ENCODE assay signal across 23 mouse cellular contexts in the genomic region with DNA sequence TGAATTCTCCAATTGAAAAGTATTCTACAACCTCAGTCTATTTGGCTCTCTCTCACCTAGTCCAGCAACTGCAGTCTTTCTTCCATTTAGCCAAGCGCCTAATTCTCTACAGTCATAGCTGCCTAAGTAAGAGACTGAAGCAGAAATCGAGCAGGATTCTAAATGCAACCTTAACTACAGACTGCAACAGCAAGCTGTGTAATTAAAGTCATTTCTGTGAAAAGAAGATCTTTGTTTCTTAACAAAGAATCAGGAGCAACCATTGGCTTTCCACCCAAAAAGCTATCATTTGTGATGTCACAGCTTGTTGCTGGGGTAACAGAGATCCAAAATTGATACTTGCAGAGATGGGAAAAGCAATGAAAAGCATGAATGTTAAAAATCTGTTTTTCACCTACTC.
DNase-seq lines count a peak whose midpoint lies in the region; ATAC-seq lines count a peak whose summit lies in the region.
"Had no signal": no experiment of that assay in that cellular context is flagged by ENCODE, and none has a peak within 500 bp of the region (broad histone marks: within the 10 kb centered on the region; RNA-seq: fewer than 3 reads in every experiment).

No protein-coding gene starts in this region.

- peaks cover 7% of the 10 kb centered on the region for H3K4me1 ChIP-seq in forebrain, embryonic 13.5 days
- no peaks in the 10 kb centered on the region for H3K4me1 ChIP-seq in forebrain, embryonic 10.5 days
- H3K4me1 ChIP-seq in hindbrain, embryonic 13.5 days (replicated peaks), result peaks cover 10% of the 10 kb centered on the region
- H3K4me1 ChIP-seq in hindbrain, embryonic 14.5 days (replicated peaks; ENCODE audit: control insufficient read depth, insufficient read depth, low read length), result peaks cover 4% of the 10 kb centered on the region; the same call in 1 of the 2 replicates
- no peaks in the 10 kb centered on the region; the same call in 1 of the 2 replicates for H3K4me1 ChIP-seq in midbrain, embryonic 15.5 days
- H3K4me1 ChIP-seq in midbrain, embryonic 14.5 days (ENCODE audit: control insufficient read depth, insufficient read depth, low read length), result no peaks in the 10 kb centered on the region
- H3K4me1 ChIP-seq in forebrain, embryonic 16.5 days (replicated peaks; ENCODE audit: control insufficient read depth, insufficient read depth, low read length), result no peaks in the 10 kb centered on the region; the same call in 1 of the 2 replicates
- H3K4me1 ChIP-seq: embryonic facial prominence, embryonic 12.5 days had no signal

- peak overlapping the region; percentile 15; the same call in 1 of the 2 replicates for H3K27ac ChIP-seq in forebrain, embryonic 13.5 days
- H3K27ac ChIP-seq in forebrain, embryonic 10.5 days, result no peak overlapping the region
- 0 out of 2 replicates have a peak overlapping the region, but pooled peaks have one; percentile 3 for H3K27ac ChIP-seq in hindbrain, embryonic 13.5 days
- H3K27ac ChIP-seq in hindbrain, embryonic 14.5 days, result no peak overlapping the region
- H3K27ac ChIP-seq in midbrain, embryonic 15.5 days, result 0 out of 2 replicates have a peak overlapping the region, but pooled peaks have one; percentile 9
- H3K27ac ChIP-seq in midbrain, embryonic 14.5 days (replicated peaks; ENCODE audit: low read depth, low read length), result no peak overlapping the region
- peak overlapping the region; percentile 74 for H3K27ac ChIP-seq in forebrain, embryonic 16.5 days (ENCODE audit: low read length)
- H3K27ac ChIP-seq: heart, adult 2 months; heart, embryonic 15.5 days had no signal

- H3K9ac ChIP-seq in forebrain, embryonic 13.5 days, result no peak overlapping the region
- no peak overlapping the region for H3K9ac ChIP-seq in hindbrain, embryonic 13.5 days
- H3K9ac ChIP-seq in hindbrain, embryonic 14.5 days, result no peak overlapping the region
- H3K9ac ChIP-seq in midbrain, embryonic 15.5 days, result no peak overlapping the region
- H3K9ac ChIP-seq in midbrain, embryonic 14.5 days (replicated peaks; ENCODE audit: low read length), result no peak overlapping the region
- H3K9ac ChIP-seq in forebrain, embryonic 16.5 days (replicated peaks; ENCODE audit: low read depth, low read length), result no peak overlapping the region
- H3K9ac ChIP-seq: embryonic facial prominence, embryonic 12.5 days; heart, embryonic 15.5 days had no signal

- DNase-seq in forebrain, embryonic 10.5 days (ENCODE audit: extremely low spot score, low spot score), result no peak
- DNase-seq in hindbrain, embryonic 14.5 days (ENCODE audit: low spot score), result no peak
- DNase-seq in midbrain, embryonic 14.5 days, result no peak
- DNase-seq in ovary, adult 18-20 months (ENCODE audit: low spot score), result no peak
- DNase-seq: adrenal gland, adult 8-10 months; adrenal gland, postnatal 36 days; B cell, adult 2 months; cerebellum, adult 11-12 months; cerebellum, adult 9-10 months; cerebellum, postnatal 25 days; gastrocnemius, postnatal 14 days; heart, adult 2 months; heart, postnatal 14 days had no signal

- no peak overlapping the region for H3K4me3 ChIP-seq in forebrain, embryonic 13.5 days
- H3K4me3 ChIP-seq in forebrain, embryonic 10.5 days, result no peak overlapping the region
- H3K4me3 ChIP-seq in hindbrain, embryonic 13.5 days, result no peak overlapping the region
- no peak overlapping the region for H3K4me3 ChIP-seq in hindbrain, embryonic 14.5 days (replicated peaks; ENCODE audit: low read length)
- H3K4me3 ChIP-seq in midbrain, embryonic 15.5 days, result no peak overlapping the region
- H3K4me3 ChIP-seq in midbrain, embryonic 14.5 days (replicated peaks; ENCODE audit: low read depth, low read length), result no peak overlapping the region
- peak overlapping the region; percentile 10 for H3K4me3 ChIP-seq in forebrain, embryonic 16.5 days (replicated peaks; ENCODE audit: low read length)
- H3K4me3 ChIP-seq: embryonic facial prominence, embryonic 12.5 days; heart, adult 2 months; heart, embryonic 15.5 days had no signal

- H3K27me3 ChIP-seq in forebrain, embryonic 13.5 days, result peaks cover 32% of the 10 kb centered on the region
- peaks cover 97% of the 10 kb centered on the region for H3K27me3 ChIP-seq in forebrain, embryonic 10.5 days (ENCODE audit: poor library complexity, severe bottlenecking)
- H3K27me3 ChIP-seq in hindbrain, embryonic 13.5 days, result no peaks in the 10 kb centered on the region
- no peaks in the 10 kb centered on the region for H3K27me3 ChIP-seq in hindbrain, embryonic 14.5 days (ENCODE audit: control insufficient read depth, insufficient read depth, low read length)
- no peaks in the 10 kb centered on the region for H3K27me3 ChIP-seq in midbrain, embryonic 15.5 days (replicated peaks)
- H3K27me3 ChIP-seq in midbrain, embryonic 14.5 days (ENCODE audit: control insufficient read depth, insufficient read depth, low read length), result no peaks in the 10 kb centered on the region
- H3K27me3 ChIP-seq in forebrain, embryonic 16.5 days (replicated peaks; ENCODE audit: control insufficient read depth, insufficient read depth, low read length), result no peaks in the 10 kb centered on the region
- H3K27me3 ChIP-seq: embryonic facial prominence, embryonic 12.5 days; heart, embryonic 15.5 days had no signal

- no peak overlapping the region for H3K4me2 ChIP-seq in forebrain, embryonic 13.5 days
- no peak overlapping the region for H3K4me2 ChIP-seq in hindbrain, embryonic 13.5 days
- H3K4me2 ChIP-seq in hindbrain, embryonic 14.5 days (replicated peaks), result no peak overlapping the region
- H3K4me2 ChIP-seq in midbrain, embryonic 15.5 days, result no peak overlapping the region
- no peak overlapping the region for H3K4me2 ChIP-seq in midbrain, embryonic 14.5 days (ENCODE audit: low read length)
- H3K4me2 ChIP-seq in forebrain, embryonic 16.5 days (ENCODE audit: low read length), result peak overlapping the region; percentile 2; the same call in 1 of the 2 replicates
- H3K4me2 ChIP-seq: embryonic facial prominence, embryonic 12.5 days; heart, embryonic 11.5 days; heart, embryonic 15.5 days had no signal

- ATAC-seq in forebrain, embryonic 13.5 days, result no peak
- ATAC-seq in hindbrain, embryonic 13.5 days (ENCODE audit: low FRiP score), result no peak
- ATAC-seq in hindbrain, embryonic 14.5 days (ENCODE audit: low FRiP score), result no peak
- ATAC-seq in midbrain, embryonic 15.5 days (replicated peaks), result no peak
- ATAC-seq in midbrain, embryonic 14.5 days (ENCODE audit: low FRiP score, low TSS enrichment), result no peak
- peak; percentile 69; the same call in 1 of the 2 replicates for ATAC-seq in forebrain, embryonic 16.5 days
- ATAC-seq: CD4-positive, CD25-positive, alpha-beta regulatory T cell, adult 4 months; intestine, embryonic 16.5 days had no signal

- peaks cover 15% of the 10 kb centered on the region for H3K36me3 ChIP-seq in forebrain, embryonic 13.5 days (ENCODE audit: poor library complexity, severe bottlenecking)
- peaks cover 9% of the 10 kb centered on the region; the same call in 1 of the 2 replicates for H3K36me3 ChIP-seq in forebrain, embryonic 10.5 days (replicated peaks)
- peaks cover 23% of the 10 kb centered on the region for H3K36me3 ChIP-seq in hindbrain, embryonic 13.5 days
- H3K36me3 ChIP-seq in hindbrain, embryonic 14.5 days (replicated peaks; ENCODE audit: control insufficient read depth, insufficient read depth), result peaks cover 23% of the 10 kb centered on the region
- H3K36me3 ChIP-seq in midbrain, embryonic 15.5 days (replicated peaks), result peaks cover 7% of the 10 kb centered on the region; the same call in 1 of the 2 replicates
- peaks cover 2% of the 10 kb centered on the region; the same call in 1 of the 2 replicates for H3K36me3 ChIP-seq in midbrain, embryonic 14.5 days (ENCODE audit: control insufficient read depth, insufficient read depth, low read length)
- no peaks in the 10 kb centered on the region for H3K36me3 ChIP-seq in forebrain, embryonic 16.5 days (ENCODE audit: control insufficient read depth, insufficient read depth)

- H3K9me3 ChIP-seq in forebrain, embryonic 13.5 days (replicated peaks), result no peaks in the 10 kb centered on the region
- no peaks in the 10 kb centered on the region for H3K9me3 ChIP-seq in forebrain, embryonic 10.5 days
- H3K9me3 ChIP-seq in hindbrain, embryonic 13.5 days, result no peaks in the 10 kb centered on the region
- no peaks in the 10 kb centered on the region for H3K9me3 ChIP-seq in hindbrain, embryonic 14.5 days (ENCODE audit: control insufficient read depth, low read length)
- no peaks in the 10 kb centered on the region for H3K9me3 ChIP-seq in midbrain, embryonic 15.5 days
- H3K9me3 ChIP-seq in midbrain, embryonic 14.5 days (ENCODE audit: control insufficient read depth, low read length), result no peaks in the 10 kb centered on the region
- H3K9me3 ChIP-seq in forebrain, embryonic 16.5 days (ENCODE audit: control insufficient read depth, low read length), result no peaks in the 10 kb centered on the region
- H3K9me3 ChIP-seq: embryonic facial prominence, embryonic 12.5 days; G1E; heart, embryonic 15.5 days had no signal

- WGBS in forebrain, embryonic 13.5 days, result 68% methylated on average over 2 of the region's 2 CpGs
- 80% methylated on average over 2 of the region's 2 CpGs for WGBS in forebrain, embryonic 10.5 days
- WGBS in hindbrain, embryonic 13.5 days, result 87% methylated on average over 2 of the region's 2 CpGs
- WGBS in hindbrain, embryonic 14.5 days, result 79% methylated on average over 2 of the region's 2 CpGs
- 74% methylated on average over 2 of the region's 2 CpGs for WGBS in midbrain, embryonic 15.5 days
- 76% methylated on average over 2 of the region's 2 CpGs for WGBS in midbrain, embryonic 14.5 days
- 64% methylated on average over 2 of the region's 2 CpGs for WGBS in forebrain, embryonic 16.5 days

Comparison
In these comparisons a context has a peak if more than half of its experiments do, and no peak if none do; other contexts are left out.
1. H3K27ac ChIP-seq: peak in forebrain, embryonic 13.5 days (single experiment), hindbrain, embryonic 13.5 days (single experiment), midbrain, embryonic 15.5 days (single experiment) and forebrain, embryonic 16.5 days (single experiment); none in forebrain, embryonic 10.5 days (single experiment), hindbrain, embryonic 14.5 days (single experiment) and midbrain, embryonic 14.5 days (single experiment).